Mouse (Mus musculus) CD4-positive helper T cell, adult 2 months (primary cell): ENCODE data around the gene Tmem238.
"Not testable (repeated sequence)": the region's sequence is repeated elsewhere in the genome, so short reads cannot be mapped to it uniquely, and the experiment has no call there.

Experiments used
- DNase-seq: peaks from one replicate; pipeline ENCODE4 v3.0.0-alpha.2; 2012; ENCODE audit warnings: low read depth, missing footprints, low spot score

The Tmem238 gene

DNA sequence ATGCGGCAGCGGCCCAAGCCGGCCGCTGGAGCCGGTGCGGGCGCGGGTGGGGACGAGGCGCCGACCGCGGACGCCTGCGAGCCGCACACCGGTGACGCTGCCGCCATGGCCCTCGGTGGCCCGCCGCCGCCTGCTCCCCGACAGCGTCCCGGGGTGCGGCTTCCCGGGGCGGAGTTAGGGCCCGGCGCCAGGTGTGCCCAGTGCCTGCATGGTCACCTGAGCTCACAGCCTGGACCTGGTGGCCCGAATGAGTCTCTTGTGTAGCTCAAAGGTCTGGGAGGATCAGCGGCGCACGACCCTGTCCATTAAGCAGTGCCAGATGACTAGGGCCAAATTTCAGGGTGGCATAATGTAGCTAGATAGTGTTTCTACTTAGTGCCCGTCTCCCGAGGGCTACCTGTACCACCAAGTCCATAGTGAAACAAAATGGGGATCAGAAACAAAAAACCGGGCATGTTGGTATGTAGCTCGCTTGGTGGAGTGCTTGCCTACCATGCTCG, at the start of gene Tmem238:
Gene Tmem238 (minus strand): TSS at position 221 of the 500 bp plus-strand sequence.
- peak; percentile 50 for DNase-seq

DNA sequence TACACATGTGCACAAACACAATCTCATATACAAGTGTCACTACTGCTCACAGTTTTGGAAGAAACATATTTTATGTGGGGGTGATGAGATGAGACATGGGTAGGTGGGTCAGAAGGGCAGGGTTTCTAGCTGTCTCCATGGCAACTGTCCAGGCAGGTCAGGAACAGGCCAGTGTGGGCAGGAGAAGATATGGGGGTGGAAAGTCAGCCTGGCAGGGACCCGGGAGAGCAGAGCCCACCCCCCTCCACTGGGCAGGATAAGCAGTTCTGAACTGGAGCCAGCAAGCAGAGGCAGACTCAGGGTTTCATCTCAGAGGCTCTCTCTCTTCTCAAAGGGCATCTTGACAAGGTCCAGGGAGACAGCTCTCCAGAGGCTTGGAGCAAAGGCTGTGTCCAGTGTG, 48.2 kb upstream of the Tmem238 start:
- no peak for DNase-seq

DNA sequence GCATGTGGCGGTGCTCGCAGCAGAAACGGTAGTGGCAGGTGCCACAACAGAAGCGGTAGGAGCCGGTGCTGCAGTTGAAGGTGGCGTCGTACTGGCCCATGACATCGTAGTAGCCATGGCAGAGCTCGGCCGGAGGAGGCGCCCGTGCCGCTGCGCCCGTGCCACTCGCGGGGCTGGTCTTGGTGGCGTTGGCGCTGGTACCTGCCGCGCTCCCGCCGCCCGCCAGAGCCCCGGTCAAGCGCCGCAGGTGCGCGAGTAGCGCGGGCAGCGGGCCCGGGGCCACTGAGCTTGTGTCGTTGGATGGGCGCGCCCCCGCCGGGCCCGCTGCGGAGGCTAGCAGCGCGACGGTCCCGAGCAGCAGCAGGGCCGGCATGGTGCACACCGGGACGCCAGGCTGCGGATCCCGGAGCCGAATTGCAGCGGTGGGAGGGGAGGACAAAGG, 46.9 kb upstream of the Tmem238 start:
- DNase-seq, result peak; percentile 82

DNA sequence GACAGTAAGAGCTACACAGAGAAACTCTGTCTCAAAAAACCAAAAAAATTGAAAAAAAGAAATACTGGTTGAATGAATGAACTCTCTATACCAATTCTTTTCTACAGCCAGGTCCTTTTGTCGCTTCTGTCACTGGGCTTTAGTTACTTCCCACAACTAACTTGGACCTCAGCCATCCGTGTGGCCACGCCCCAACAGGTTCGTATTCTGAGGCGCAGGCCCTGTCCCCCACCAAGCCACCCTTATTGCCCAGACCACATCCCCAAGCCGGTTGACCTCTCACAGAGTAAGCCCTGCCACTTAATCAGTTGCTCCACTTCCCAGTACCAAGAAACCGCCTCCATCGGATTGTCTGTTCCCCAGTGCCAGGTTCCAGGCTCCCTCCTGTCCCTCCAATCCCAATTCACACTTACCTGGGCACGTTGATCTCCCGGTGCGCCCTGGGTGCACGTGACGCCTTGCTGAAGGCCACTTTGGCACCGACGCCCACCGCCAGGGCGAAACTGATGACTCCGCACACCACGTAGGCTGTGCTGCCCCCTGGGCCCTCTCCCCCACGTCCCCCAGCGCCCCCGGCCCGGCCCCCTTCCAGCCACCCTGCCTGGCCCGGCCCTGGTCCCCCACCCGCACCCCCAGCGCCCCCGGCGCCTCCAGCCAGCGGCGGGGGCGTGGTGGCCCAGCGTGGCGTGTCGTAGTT, 46.3 kb upstream of the Tmem238 start:
- no peak for DNase-seq

DNA sequence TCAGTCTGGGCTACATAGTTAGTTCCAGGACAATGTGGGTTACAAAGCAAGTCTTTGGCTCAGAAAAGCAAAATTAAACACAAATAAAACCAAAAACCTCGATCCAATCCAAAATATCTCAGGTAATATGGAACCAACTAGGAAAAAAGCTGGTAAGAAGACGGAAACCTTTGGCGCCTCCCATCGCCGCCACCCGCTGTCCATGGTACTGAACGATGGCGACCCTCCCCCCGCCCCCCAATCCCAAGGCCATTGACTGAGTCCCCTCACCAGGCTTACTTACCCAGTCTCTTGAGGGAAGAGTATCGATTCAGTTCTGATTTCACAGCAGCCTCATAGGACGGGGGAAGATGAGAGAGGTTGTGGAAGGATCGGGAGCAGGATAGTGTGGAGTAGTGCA, 41.0 kb upstream of the Tmem238 start:
- DNase-seq, result no peak

DNA sequence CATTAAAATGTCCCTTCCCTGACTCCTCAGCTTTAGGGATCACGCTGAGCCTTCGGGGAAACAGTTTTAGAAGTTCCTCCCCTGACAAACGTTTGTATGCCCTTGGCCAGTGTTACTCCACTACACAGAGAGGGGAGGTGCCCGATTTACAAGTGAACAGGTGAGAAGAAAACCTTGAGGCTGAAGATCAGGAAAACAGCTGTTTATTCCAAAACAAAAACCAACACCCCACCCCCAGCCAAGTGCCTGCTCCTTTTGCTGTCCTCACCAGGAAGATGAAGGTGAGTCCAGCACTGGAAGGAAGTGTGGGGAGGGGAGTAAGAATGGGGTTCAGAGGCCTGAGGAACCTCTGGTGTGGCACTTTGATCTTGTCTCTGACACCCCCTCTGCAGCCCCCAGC, 35.9 kb upstream of the Tmem238 start:
- DNase-seq, result no peak

DNA sequence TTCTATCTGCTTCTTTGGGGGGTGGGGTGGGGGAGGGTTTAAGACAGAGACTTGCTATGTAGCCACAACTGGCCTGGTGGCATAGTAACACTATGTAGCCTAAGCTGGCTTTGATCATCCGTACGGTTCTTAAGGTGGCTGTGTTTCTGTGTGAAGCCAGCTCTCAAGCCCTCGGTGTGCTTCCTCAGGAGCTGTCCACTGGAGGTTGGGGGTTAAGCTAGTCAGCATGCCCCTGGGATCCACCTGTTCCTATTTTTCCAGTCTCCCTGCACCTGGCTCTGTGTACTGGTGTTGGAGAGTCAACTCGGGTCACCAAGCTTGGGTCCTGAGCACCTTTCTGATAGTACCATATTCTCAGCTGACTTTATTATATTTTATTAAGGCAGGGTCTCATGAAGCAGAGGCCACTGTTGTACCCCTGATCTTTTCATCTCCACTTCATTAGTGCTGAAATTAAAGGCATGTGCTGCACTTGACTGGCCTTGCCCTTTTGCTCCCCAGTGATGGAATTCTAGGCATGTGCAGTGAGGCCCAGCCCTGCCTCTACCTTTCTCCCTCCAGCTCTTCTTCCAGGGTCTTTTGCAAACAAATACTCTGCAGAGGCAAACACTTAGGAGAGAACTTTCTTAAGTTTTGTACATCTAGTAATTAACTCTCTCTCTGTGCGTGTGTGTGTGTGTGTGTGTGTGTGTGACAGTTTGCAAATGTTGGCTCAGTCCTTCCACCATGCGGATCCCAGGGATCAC, 32.9 kb upstream of the Tmem238 start:
- no peak for DNase-seq

DNA sequence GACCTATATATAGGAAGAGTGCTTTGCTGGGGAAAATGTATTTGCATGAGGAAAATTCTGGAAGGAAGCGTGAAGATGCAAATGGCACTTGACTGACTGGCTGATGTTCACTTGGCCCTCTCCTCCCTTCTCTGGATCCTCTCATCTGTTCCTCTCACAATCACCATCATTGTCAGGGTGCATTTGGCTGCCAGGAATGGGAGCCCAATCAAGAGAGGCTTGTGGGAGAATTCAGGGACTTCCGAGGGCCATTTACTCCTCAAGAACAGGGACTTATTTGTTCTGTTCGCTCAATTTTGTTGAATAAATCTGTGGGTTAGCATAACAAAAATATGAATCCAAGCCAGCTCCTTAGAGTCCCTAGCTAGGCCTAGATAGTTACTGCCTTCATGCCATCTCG, 32.2 kb upstream of the Tmem238 start:
- DNase-seq, result no peak

DNA sequence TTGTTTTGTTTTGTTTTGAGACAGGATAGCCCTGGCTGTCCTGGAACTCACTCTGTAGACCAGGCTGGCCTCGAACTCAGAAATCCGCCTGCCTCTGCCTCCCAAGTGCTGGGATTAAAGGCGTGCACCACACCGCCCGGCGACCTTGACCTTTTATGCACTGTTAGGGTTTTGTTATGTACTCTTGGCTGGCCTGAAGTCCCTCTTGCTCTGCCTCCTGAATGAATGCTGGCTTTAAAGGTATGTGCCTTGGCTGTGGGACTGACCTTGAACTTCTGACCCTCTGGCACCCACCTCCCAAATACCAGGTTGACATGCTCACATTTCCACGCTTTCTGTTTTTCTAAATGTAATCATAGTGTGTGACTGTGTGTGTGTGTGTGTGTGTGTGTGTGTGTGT, 31.5 kb upstream of the Tmem238 start:
- not testable (repeated sequence) for DNase-seq

DNA sequence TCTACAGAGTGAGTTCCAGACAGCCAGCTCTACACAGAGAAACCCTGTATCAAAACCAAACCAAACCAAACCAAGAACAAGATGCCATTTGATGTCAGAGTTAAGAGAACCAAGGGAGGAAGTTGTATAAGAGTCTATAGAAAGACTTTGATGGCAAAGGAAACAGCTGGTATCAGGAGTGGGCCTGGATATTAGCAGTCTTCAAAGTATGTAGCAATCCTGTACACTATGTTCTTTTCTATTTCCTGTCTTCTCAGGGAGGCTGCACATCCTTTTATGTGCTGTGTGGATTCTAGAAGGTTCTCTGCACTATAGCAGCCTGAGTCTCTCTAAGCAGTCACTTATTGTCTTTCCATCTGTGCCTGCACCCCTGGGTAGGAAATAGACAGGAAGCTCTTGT, 27.1 kb upstream of the Tmem238 start:
- DNase-seq, result peak; percentile 80

DNA sequence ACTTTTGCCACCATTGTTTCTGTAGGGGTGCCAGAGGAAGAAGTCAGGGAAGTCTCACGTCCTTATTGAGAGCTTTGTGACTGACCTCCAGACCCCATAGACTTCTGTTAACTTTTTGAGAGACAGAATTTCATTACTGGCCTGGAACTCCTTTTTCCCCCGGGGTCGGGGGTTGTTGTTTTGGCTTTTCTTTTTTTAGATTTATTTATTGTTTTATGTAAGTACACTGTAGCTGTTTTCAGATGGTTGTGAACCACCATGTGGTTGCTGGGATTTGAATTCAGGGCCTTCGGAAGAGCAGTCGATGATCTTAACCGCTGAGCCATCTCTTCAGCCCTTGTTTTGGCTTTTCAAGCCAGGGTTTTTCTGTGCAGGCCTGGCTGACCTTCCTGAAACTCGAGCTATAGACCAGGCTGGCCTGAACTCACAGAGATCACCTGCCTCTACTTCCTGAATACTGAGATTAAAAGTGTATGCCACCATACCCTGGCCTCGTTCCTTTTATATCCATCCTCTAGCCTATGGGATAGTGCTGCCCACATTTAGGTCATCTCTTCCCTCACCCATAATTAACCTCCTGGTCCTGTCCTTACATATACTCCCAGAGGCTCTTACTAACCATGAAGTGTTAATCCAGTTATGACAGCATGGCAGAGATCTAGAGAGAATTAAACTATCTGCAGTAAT, 23.8 kb upstream of the Tmem238 start:
- DNase-seq, result no peak

DNA sequence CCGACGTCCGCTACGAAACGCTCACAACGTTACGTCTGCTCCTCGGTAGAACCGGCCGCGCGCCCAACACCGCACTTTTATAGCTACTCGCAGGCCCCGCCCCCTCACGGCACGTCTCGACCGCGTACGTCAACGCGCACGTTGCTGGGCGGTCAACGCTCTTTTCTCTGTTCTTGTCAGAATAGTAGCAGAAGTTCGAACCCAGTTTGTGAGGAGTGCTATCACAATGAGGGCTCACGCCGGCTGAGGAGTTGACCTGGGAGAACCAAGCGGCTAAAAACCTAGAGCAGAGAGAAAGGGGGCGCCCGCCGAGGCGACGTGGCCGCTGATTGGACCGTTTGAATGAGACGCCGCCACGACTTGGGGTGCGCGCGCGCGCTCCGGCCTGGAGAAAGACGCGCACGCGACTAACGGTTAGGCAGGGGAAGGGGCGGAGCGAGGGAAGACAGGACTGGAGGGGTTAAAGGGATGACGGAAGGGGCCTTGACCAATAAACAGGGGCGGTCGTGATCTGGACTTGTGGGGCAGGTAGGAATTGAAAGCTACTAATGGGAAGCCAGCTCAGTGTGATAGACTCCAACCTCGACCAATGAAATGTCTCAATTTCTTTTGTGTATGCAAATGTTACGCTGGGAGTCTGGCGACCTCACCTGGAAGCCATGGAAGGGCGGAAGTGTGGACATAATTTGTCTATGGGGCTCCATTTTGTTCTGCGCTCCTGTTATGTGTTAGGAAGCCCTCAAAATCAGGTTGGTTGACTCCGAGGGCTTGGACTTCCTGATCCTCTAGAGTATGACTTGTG, 23.0 kb upstream of the Tmem238 start, which contains the start of gene Ube2s:
Gene Ube2s (minus strand): TSS at position 288 of the 802 bp plus-strand sequence.
- peak; percentile 100 for DNase-seq

DNA sequence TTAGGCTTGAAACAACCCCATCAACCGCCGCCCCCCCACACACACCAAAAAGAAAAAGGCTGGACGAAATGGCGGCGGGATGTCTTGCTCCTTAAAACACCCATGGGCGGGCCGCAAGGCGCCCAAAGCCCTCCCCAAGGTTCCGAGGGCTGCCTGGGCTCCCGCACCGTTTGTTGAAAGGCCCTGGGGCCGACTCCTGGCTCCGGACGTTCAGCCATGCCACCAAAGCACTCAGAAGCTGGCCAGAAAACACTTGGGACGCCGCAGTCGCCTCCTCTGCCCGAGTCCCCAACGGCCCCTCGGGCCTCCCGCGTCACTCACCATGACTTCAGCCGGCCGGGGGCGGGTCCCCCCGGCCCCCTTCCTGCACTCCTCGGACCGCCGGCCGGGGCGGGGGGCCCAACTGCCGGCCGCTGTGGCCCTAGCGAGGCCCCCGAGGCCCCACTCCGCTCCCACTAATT, 22.4 kb upstream of the Tmem238 start:
- peak; percentile 64 for DNase-seq

DNA sequence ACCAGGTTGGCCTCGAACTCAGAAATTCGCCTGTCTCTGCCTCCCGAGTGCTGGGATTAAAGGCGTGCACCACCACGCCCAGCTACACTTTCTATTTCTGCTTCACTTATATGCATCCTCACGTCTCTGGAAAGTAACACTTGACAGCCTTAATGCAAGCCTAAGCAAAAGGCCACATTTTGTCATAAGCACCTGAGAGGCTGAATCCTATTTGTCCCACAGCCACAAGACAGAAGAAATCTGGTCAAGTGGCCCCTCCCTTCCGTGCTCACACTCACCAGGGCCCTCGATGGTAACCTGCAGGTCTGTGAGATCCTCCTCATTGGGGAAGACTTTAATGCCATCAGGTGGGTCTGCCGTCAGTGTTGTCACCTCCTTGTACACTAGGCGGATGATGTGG, 21.7 kb upstream of the Tmem238 start:
- peak; percentile 32 for DNase-seq

DNA sequence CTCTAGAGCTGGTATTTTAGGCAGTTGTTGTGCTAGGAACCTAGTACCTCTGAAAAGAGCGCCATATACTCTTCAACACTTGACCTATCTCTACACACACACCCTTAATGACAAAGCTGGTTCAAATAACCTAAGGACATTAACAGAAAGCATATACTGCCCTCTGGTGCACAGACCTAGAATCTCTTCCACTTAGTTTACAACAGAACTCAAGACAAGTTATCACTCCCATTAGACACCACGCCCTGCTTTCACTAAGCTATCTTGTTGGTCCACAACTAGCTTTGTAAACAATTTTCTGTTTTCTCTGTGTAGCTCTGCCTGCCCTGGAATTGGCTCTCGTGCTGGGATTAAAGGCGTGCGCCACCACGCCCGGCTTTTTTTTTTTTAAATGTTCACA, 17.3 kb upstream of the Tmem238 start:
- DNase-seq, result peak; percentile 69

DNA sequence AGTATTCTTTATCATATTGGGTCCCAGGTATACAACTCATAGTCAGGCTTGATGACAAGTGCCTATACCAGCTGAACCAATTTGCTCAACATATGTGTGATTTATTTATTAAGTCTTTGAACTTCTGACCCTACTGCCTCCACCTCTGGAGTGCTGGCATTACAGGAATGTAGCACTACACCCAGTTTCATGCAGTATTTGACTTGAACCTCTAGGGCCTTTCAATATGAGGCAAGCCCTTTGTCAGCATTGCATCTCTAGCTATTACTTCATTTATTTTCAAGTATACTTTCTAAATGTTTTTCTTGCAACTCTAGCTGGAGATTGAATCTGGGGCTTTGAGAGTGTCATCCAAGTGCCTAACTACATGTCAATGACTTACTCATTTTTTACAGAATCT, 12.8 kb upstream of the Tmem238 start:
- DNase-seq, result no peak

DNA sequence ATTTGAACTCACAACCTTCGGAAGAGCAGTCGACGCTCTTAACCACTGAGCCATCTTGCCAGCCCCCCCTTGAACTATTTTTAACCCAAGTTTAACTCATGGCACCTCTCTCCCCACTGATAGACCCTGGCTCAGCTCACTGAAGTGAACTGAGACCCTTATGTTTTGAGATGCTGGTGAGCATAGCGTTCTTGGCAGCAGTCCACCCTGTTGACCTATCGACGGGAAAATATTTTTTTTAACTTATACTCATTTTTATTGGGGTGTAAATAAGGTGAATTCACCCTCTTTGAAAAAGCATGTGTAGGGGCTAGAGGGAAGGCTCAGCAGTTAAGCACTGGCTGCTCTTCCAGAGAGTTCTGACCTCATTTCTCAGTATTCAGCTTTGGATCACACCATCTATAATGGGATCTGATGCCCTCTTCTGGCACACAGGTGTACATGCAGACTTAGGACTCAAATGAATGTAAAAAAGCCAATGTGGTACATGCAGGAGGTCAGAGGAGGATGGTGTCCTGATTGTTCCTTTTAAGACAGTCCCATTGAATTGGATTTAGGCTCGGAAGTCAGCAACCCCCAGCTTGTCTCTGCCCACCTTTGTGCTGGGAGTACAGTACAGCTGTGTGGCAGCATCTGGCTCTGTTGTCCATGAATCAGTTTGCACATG, 6.4 kb upstream of the Tmem238 start:
- peak; percentile 70 for DNase-seq

DNA sequence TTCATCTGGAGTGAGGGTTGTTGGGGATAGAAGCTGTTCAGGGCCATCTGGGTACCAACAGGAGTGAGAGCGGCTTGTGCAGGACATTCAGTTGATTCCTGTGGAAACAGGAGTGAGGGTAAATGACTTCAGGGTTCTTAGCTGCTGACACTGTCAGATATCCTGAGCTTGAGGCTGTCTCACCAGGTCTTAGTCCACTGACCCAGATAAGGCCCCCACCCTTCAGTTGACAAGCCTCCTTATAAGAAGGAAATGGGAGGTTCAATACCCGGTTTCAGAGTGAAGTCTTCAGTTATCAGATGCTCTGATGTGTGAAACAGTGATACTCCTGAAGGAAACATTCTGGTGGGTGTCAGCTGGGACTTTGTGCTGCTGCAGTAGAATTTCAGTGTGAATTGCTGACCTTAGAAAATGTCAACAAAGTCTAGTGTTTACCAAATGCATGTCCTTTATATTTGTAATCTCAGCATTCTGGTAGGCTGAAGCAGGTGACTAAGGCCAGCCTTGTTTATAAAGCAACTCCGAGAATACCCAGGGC, 5.2 kb upstream of the Tmem238 start:
- DNase-seq, result no peak

DNA sequence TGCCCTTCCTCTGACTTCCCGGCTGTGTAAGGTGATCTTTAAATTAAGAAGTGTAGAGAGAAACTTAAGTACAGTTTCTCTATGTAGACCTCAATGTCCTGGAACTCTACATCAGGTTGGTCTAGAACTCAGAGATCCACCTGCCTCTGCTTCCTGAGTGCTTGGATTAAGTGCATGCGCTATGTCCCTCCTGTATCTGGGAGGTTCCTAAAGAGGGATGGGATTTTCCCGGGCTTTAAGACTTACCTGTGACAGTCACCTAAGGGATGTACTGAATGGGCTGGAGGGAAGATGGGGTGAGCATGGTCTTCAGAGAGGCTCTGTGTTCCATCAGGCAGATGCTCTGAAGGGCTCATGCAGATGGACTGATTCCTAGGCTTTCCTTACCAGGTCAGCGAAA, 4.2 kb upstream of the Tmem238 start:
- DNase-seq, result no peak

DNA sequence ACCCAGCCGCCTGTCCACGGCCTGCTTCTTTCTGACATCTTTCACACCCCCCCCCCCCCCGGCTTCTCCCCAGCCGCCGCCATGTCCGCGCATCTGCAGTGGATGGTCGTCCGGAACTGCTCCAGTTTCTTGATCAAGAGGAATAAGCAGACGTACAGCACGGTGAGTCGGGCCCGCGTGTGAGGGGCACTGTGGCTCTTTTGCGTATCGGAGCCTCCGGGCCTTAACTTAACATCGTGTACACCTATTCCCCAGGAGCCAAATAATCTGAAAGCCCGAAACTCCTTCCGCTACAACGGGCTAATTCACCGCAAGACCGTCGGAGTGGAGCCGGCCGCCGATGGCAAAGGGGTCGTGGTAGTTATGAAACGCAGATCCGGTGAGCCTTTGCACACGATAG, 3.8 kb upstream of the Tmem238 start:
- DNase-seq, result not testable (repeated sequence)
